Mouse (Mus musculus): ENCODE results near the gene Tenm3. TPM values are rescaled to one million over a fixed set of nuclear protein-coding genes. Genes with fewer than 3 reads are reported as not detected.

Gene Tenm3
- total RNA-seq, 2 experiments from 2014 or later = 3.1 to 3.2 TPM

DNA sequence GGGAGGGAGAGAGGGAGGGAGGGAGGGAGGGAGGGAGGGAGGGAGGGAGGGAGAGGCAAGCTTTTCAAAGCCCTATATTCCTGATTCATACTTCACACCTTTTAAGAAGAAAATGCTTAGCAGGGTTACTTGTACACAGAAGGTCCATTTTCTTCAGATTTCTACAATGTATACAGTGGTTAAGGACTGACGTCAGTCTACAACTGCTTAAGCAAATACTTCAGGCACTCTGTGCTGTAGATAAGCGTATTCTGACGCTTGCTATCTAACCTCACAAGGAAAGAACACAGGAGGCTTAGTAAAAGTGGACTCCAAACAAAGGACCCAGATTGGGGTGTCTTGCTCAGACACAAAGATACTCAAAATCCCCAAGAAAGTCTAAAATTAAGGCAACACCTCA lies 34.6 kb downstream of the Tenm3 start:
- no peak for DNase-seq

DNA sequence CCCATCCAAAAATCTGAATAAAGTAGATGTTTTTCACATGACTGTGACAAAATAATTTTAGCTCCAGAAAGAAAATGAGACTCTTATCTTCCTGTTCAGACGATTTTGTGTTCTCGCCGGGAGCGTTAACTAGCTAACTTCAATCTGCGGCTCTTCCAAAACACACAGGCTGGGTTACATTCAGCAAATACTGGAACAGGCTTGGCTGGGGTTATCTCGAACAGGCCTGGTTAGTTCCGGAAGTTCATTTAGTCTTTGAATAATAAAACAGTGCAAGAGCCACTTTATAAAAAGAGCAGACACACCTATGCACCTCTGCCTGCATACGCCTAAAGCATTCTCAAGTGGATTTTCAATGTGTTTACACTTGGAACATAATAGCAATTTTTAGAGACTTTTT lies 40.7 kb downstream of the Tenm3 start:
- DNase-seq = no peak

DNA sequence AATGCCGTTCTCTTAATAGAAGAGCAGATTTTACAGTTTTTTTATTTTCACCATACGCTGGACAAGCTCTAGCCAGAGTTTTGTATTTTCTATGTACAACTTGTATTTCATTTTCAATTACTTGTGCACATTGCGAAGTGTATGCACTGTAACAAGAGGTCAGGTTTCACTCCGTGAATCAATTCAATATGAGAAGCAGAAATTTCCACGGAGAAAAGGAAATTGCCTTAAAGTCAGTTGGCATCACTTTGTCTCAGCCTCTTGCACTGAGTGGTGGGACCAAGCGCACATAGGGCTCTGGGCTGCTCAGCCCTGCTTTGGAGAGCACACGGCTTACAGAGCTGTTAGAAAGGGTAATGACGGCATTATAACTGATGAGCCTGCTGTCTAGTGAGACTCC lies 41.5 kb downstream of the Tenm3 start:
- DNase-seq = no peak

DNA sequence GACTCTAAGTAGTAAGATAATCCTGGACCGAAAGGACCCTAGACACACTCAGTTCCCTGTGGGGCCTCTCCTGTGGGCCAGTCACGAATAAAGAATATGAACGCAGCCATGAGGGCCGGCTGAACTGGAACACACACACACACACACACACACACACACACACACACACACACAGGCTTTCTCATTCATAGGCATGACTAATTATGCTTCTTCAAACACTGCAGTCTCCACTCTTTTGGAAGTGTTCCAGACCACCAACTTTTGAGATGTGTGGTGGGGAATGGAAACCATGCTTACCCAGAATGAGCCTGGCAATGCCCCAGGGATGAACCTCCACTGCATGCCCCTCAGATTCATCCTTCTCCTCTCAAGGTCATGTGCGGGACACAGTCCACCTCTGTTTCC lies 45.8 kb downstream of the Tenm3 start:
- DNase-seq = no peak

DNA sequence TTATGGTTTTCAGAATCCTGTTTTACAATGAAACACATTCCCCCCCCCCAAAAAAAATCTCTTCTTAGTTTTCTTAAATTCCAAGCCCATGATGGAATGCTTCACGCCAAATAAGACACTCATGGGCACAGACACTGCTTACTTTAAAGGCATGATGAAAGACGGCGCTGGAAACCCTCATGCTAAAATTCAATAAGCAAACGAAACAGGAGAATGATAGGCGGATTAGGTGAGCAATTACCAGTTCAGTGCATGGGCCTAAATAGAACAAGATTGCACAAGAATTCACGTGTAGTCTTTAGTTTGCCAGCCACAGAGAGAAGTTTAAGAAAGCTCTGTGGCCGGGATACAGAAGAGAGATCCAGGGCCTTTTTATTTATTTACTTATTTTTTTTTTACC lies 49.5 kb downstream of the Tenm3 start:
- no peak for DNase-seq

DNA sequence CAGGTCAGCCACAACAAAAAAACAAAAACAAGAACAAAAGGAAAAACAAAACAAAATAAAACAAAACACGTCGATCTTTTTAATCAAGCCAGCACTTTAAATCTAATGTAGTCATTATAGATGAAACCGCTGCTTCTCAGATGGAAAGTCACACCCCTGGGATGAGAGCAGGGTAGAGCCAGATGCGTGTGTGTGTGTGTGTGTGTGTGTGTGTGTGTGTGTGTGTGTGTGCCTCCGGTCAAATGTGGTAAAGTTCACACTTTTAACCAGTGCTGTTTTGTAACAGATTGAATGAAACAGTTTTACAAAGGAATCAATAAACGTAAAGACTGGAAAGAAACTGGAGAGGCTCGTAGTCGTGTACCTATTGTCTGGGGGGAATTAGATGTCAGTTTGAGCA lies 50.0 kb downstream of the Tenm3 start:
- DNase-seq = no peak

DNA sequence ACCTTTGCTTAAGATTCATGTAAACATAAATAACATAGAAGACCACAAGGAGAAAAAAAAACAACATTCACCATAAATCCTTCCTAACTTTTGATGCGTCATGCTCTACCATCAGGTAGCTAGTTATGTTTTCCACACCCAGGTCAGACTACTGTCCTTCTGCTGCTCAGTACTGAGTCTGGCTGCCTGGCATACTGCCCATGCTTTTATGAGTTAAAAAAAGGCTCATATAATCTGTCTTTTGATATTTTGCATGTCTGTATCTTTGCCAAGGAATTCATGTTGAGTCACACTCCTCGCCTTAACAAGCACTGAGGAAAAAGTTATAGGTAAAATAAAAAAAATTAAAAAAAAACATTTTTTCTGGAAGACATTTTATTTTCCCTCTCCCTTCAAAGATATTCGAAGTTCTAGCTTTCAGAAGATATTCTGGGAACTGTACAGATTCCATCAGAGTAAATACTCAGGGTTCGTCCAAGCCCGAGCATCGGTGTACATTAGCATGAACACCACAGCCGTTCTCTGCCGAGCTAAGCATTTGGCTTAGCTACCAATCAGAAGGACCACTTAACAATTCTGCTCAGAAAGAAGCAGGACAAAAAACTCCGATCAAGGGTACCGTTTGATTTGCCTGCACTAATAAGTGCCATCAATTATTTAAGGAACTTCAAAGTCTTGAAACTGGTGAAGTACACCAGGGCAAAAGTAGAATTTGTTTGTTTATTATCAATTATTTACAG lies 51.0 kb downstream of the Tenm3 start:
- no peak for DNase-seq

DNA sequence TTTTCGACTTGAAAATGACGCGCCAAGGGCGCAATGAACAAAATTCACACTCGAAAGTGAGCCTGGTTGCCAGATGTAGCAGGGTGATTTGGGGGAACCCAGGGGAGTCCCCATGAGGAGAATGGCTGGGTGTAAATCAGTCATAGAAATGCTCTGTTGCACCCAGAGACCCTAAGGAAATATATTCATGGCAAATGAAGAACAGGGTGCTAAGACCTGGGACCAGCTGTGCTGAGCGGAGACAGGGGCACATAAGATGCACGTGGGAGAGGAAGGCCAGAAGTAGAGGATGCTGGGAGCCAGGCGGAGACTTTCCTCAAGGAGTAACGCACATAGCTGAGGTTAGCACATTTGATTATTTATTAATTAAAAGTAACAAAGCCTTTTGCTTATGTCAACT lies 60.4 kb downstream of the Tenm3 start:
- DNase-seq = no peak

DNA sequence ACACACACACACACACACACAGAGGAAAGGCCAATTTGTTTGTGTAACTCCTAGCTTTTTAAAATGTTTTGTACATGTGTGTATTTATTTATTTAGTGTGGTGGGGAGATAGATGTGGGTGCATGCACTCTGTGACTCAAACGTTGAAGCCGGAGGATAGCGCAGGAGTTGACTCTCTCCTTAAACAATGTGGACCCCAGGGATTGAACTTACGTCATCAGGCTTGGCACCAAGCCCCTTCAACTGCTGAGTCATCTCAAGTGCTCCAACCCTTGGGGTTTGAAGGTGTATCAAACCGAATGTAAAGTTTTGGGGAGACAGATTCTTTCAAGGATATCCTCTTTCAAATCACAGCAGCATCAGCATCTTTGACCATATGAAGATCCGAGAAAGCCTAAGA lies 63.1 kb downstream of the Tenm3 start:
- peak; percentile 15 to 39 for DNase-seq

DNA sequence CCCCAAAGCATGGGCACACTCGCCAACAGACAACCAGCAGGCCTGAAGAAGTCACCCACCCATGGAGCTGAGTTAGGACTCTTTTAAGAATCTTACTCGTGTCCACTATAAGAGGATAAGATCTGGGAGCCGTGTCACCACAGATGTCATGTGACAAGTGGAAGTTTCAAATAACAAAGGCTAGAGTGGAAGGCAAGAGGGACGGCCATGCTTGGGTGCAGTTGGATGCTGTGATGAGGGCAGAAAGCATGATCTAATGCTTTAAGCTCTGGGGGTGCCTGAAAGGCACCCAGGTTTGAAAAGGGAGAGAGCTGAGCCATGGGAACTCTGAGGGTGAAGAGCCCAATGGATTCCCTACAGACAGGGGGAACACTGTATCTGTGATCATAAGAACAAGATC lies 64.6 kb downstream of the Tenm3 start:
- no peak for DNase-seq

DNA sequence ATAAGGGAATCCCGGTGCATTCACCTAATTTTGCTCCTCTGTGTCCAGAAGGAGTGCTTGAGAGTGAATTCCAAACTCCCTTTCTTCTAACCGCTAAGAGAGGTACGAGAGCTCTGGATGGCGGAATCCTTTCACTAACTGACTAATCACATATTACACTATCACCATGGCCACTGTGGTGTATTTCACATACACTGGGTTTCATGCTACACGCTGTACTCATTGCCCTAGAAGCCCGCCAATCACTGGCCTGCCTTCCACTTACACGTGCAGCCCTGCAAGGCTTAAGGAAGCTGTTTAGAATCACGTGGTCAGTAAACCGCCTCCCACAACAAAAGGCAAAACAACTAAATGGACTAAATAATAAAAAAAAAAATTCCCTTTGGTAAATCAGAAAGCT lies 67.7 kb downstream of the Tenm3 start:
- no peak for DNase-seq

DNA sequence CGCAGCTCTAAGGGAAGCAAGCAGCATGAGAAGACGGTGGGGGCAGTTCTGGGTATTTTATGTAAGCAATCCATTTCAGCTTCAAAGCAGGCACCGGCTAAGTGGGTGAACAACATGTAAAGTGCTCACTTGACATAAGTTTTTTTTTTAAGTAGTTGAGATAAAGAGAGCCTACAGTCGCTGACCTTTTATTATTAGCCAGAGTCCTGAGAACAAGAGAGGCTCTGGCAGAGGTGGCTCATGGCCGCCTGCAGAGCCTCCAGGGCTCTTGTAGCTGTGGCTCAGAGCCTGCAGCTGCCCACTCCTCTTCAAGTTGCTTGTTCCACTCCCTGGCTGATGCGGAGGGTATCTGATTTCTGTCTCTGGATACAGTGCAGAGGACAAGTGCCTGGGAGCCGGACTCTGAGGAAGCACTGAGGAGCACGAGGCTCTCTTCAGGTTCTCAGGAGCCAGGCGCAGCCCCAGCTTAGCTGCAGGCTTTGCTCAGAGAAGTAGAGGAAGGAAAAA lies 68.2 kb downstream of the Tenm3 start:
- DNase-seq = peak; percentile 8 to 9

DNA sequence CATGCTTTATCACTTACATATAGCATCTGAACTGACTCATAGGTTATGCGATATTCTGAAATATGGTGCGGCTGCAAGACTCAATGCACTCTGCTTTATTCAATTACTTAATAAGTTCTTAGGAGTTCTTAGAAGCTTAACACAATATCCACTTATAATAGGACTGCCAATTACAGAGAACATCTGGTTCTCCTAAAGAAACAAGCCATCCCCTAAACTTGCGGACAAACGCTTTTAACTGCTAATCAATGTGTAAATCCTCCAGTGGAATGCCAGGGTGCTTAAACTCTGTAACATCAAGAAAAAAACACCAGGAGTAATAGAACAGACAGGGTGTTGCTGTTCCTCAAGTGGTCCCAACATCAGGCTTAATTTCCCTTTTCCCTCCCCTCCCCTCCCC lies 68.9 kb downstream of the Tenm3 start:
- no peak for DNase-seq

DNA sequence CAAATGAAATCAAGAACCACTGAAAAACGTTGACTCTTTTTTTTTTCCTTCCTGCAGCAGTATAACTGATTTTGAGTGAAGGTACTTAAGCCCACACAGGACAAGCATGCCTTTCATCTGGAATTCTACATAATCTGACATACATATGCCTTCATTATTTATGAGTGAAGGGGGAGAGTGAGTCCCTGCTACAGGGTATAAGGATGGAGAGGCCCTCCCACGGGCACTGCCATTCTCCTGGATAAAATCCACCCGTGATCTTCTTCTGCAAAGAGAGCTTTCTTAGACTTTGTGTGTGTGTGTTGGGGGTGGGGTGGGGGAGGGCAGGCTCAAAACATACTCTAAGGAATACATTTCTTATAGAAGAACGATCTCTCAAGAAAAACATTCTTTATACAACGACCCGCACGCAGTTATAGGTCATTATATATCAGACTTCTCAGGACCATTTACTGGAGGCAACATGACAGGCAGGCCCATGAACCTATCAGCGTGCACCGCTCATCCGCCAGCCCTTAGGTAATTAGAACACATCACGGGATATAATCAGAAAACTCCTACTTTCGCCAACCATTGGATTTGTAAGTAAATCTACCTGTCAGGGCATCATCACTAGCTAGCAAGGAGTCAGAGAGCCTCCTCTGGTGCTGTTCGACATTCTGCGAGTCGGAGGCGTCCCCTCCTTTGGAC lies 77.1 kb downstream of the Tenm3 start:
- no peak for DNase-seq

DNA sequence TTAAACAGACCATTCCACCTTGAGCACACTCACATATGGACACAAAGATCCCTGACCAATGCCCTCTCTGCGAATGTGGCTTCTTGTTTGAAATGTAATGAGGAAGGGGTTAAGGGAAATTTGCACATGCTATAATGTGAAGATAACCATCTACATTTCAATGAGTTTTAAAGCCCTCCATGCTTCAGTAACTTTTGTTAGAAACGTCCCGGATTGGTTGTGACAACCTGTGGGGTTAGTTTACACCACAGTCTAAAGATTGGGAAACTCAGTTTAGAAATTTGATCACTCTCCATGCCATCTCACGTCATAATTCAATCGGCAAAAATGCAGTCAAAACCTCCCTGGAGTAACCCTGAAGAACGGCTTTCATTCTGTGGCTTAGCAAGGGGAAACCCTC lies 78.5 kb downstream of the Tenm3 start:
- no peak for DNase-seq

DNA sequence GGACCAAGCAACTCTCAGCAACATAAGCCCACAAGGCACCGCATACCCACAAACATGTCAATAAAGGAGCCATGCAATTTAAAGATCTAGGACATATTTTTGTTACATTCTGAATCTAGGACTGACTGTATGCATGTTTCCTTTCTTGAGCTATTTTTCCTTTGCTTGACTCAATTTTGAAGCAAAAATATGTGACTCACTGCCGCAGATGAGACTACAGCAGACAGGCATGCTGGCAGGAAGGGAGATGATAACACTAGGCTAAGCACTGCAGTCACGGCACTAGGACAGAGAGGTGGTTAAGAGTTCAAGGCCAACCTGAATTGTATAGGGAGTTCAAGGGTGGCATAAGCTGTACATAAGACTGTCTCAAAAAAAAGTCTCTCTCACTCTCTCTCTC lies 79.7 kb downstream of the Tenm3 start:
- DNase-seq = no peak

DNA sequence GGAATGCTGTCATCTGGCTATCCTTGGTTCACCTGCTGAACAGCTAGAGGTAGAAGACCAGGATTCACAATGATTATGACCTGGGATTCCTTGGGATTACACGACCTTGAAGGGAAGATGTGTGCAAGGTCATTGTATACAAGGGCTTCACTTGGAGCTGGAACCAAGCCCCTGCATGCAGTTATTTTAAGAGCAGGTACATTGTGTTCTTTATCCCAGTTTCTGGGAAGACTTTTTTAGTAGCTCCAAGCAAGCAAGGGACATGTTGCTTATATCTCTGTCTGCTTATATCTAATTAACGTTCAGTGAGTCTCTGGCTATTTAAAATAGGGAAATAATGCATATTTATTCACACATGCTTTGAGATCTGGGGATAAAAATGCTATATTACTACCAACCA lies 86.9 kb downstream of the Tenm3 start:
- DNase-seq = peak; percentile 23 to 37

DNA sequence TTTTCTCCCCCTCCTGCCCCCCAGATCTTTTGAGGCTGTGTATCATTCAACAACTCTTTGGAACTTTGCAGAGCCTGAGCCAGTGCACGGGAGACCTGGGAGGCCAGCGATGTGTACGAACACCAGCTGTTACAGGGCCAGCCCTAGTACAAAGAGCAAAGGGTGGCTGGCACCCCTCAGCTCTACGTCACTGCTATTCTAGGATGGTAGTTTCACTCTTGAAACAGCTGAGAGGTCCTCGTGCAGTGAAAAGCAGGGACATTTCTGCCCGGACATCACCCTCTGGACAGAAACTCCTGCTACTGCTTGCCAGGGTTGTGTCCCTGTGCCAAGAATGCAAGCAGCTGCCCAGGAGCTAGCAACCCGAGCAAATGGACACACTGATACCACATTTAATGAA lies 88.3 kb downstream of the Tenm3 start:
- peak; percentile 66 to 84 for DNase-seq

DNA sequence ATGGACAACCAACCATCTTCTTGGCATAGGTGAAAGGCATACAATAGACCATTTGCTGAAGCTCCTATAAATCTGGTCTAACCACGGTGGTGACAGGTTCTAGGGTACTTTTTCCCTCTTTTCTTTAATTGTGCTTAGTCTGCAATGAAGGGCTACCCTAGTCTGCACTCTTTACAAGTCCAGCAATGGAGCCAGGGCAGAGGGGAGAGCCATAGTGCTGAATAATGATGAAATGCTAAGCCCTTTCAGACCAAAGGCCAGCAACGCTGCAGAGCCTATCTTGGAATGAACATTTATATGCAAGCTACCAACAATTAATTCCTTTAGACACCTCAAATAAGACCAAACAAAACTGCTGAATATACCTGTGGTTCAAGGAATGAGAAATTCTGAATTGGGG lies 88.8 kb downstream of the Tenm3 start:
- no peak for DNase-seq

DNA sequence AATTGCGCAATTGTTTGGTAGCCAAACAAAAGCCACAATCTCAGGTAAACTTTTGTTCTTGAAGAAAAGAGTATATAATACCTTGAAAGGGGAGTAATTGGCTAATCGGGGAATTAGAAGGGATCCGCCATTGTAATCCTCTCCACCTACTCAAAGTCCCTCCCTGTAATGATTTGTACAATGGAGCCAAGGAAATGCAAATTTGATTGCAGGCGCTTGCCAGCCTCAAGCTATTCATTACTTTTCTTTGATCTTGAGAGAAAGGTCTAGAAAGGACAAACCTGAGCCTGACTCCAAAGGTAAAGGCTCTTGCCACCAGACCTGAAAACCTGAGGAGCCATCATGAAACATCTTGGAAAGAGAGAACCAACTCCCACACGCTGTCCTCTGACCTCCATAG lies 91.8 kb downstream of the Tenm3 start:
- no peak for DNase-seq

DNA sequence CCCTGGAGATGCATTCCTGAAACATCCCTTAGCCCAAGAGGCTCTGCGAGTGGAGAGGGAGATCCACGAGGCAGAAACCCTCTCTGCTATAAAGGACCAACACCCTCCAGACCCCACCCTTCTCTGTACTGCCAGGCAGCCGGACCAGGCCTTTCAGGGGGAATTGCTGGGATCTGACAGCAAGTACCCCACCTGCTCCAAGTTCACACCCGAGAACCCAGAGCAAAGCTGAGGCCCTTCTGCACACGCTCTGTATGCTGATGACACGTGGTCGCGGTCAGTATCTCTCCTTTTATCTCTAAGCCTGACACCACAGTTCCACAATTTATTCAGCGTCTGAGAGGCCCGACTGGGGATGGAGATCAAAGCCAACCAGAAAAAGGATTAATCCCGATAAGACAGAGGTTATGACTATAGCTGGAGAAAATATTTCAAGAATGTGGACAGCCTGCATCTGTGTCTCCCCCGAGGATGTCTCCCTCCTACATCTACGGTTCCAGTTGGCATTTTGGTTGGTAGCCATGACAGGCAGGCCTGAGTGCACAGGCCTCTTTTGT lies 95.2 kb downstream of the Tenm3 start:
- no peak for DNase-seq

DNA sequence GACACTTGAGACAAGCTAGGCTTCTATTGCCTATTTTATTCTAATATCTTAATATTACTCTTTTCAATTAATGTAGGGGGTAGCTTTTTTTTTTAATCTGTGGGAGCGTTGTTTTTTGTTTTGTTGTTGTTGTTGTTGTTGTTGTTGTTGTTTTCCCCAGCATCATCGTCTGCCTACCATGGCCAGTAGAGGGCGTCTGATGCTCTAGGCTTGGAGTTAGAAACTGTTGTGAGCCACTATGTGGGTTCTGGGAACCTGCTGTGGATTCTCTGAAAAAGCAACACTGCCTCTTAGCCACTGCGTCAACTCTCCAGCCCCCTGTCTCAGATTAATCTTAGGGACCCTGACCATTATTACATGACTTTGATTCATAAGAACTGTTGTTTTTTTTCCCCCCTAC lies 99.8 kb downstream of the Tenm3 start:
- no peak for DNase-seq

DNA sequence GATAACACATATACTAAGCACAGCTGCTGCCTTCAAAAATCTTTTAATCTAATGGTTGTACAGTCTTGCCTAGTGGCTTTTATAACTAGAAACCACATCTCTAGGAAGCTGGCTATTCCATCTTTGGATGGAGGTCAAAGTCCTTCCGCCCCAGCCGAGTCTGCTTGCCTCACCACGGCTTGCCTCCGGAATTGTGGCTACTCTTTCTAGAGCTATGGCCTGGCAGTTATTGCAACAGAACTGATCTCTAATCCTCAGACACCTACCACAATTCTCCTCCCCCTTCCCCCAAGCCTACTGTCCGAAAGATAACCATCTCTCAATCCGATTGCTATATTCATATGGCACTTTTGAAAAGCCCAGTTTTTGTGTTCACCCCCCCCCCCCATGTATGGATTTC lies 101.0 kb downstream of the Tenm3 start:
- no peak for DNase-seq

DNA sequence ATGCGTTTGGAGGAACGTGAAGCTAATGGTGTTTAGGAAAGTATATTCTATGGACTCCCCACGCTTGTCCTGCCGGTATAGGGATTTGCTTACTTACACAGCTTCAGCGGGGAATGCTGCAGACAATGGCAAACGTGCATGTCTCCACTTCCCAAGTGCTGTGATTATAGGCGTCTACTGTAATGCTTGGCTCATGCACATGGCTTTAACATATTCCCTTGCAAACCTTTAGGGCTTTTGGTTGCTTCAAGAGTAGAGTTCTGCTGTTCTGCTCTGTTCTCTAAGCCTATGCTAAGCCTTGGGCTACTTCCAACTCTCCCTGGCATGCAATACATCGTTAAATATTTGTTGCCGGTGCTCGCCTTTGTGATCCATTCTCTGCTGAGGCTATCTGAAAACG lies 102.8 kb downstream of the Tenm3 start:
- no peak for DNase-seq

All from heart, adult 18-20 months (tissue).